Mouse (Mus musculus) CH12.LX (cell line): ENCODE data around the gene Atp2a3. TPM values are rescaled to one million over a fixed set of nuclear protein-coding genes. Genes with fewer than 3 reads are reported as not detected.
A peak's percentile ranks its signal among the peaks of the same experiment; 100 is the strongest.

Source experiments
- DNase-seq: peaks from one replicate; pipeline ENCODE4 v3.0.0-alpha.2; 2013; ENCODE audit errors: extremely low read depth
- H3K27ac ChIP-seq: 2 replicates; pipeline ENCODE4 v1.5.1; 2012; ENCODE audit warnings: low read depth, mild to moderate bottlenecking, control low read depth, moderate library complexity; ENCODE audit not compliant: insufficient read depth
- H3K27me3 ChIP-seq: replicated peaks from 2 replicates; pipeline ENCODE3; 2012; ENCODE audit warnings: inconsistent platforms
- H3K36me3 ChIP-seq, 2 experiments: replicated peaks in 1 of 2; 2 replicates each; pipeline versions ENCODE3 to v1.6.1; 2012; ENCODE audit warnings: inconsistent platforms in 1 of 2, low read length in 1 of 2, mild to moderate bottlenecking in 1 of 2, mixed read lengths in 1 of 2, moderate library complexity in 1 of 2; ENCODE audit not compliant: control insufficient read depth in 1 of 2, insufficient read depth in 1 of 2
- H3K4me1 ChIP-seq, 2 experiments: 2 replicates each; pipeline ENCODE4 v1.6.1; 2012; ENCODE audit warnings: inconsistent platforms in 1 of 2, moderate library complexity in 1 of 2; ENCODE audit not compliant: insufficient read depth in 2 of 2, control insufficient read depth in 1 of 2
- H3K4me2 ChIP-seq: 2 replicates; pipeline ENCODE4 v1.6.1; 2012; ENCODE audit warnings: low read depth, mild to moderate bottlenecking, control low read depth; ENCODE audit not compliant: poor library complexity, insufficient read depth, severe bottlenecking
- H3K4me3 ChIP-seq, 3 experiments: fragments of 150-350 bp in 1 of 3; sonication (generic) in 1 of 3; replicated peaks in 1 of 3; 2 replicates each; pipeline versions ENCODE3 to v1.5.1; 2011 to 2012; ENCODE audit warnings: low read depth in 2 of 3, low read length in 2 of 3, mild to moderate bottlenecking in 2 of 3, moderate library complexity in 2 of 3, control low read depth in 1 of 3, improper control_type of control experiment in 1 of 3, inconsistent platforms in 1 of 3, mixed read lengths in 1 of 3; ENCODE audit not compliant: poor library complexity in 1 of 3
- H3K79me2 ChIP-seq: replicated peaks from 2 replicates; pipeline ENCODE4 v1.6.1; 2012; ENCODE audit warnings: mild to moderate bottlenecking, moderate library complexity; ENCODE audit not compliant: control insufficient read depth, poor library complexity, insufficient read depth, severe bottlenecking; ENCODE audit errors: extremely low read depth
- H3K9ac ChIP-seq: 2 replicates; pipeline ENCODE4 v1.6.1; 2012; ENCODE audit warnings: low read depth, mild to moderate bottlenecking, control low read depth, moderate library complexity; ENCODE audit not compliant: insufficient read depth
- H3K9me3 ChIP-seq: replicated peaks from 2 replicates; pipeline ENCODE3; 2012; ENCODE audit warnings: low read length, inconsistent platforms, mixed read lengths
- BHLHE40 ChIP-seq: IDR thresholded peaks from 2 replicates; pipeline ENCODE4 v1.6.1; 2011; ENCODE audit warnings: mild to moderate bottlenecking, low read depth, low read length, improper control_type of control experiment
- CHD2 ChIP-seq: IDR thresholded peaks from 2 replicates; pipeline ENCODE4 v1.6.1; 2011; ENCODE audit warnings: low read length, improper control_type of control experiment
- CTCF ChIP-seq, 2 experiments: IDR thresholded peaks in 1 of 2; conservative IDR thresholded peaks in 1 of 2; 2 replicates each; pipeline ENCODE4 v1.5.1; 2011 to 2012; ENCODE audit warnings: low read depth in 2 of 2, low read length in 2 of 2, improper control_type of control experiment in 1 of 2, inconsistent platforms in 1 of 2, mild to moderate bottlenecking in 1 of 2, moderate library complexity in 1 of 2
- E2F4 ChIP-seq: IDR thresholded peaks from 2 replicates; pipeline ENCODE4 v1.6.1; 2011; ENCODE audit warnings: low read depth, low read length, improper control_type of control experiment; ENCODE audit not compliant: insufficient replicate concordance
- ELF1 ChIP-seq: IDR thresholded peaks from 2 replicates; pipeline ENCODE4 v1.6.1; 2014; ENCODE audit warnings: low read depth, mild to moderate bottlenecking, inconsistent platforms, low read length, improper control_type of control experiment
- ETS1 ChIP-seq: conservative IDR thresholded peaks from 2 replicates; pipeline ENCODE4 v1.6.1; 2012; ENCODE audit warnings: low read depth, mild to moderate bottlenecking, inconsistent platforms, low read length, improper control_type of control experiment, moderate library complexity
- HCFC1 ChIP-seq: IDR thresholded peaks from 2 replicates; pipeline ENCODE4 v1.6.1; 2012; ENCODE audit warnings: low read depth, mild to moderate bottlenecking, inconsistent platforms, low read length, improper control_type of control experiment
- IRF4 ChIP-seq: IDR thresholded peaks from 2 replicates; pipeline ENCODE4 v1.6.1; 2014; ENCODE audit warnings: low read depth, mild to moderate bottlenecking, inconsistent platforms, low read length, improper control_type of control experiment
- JUN ChIP-seq: IDR thresholded peaks from 2 replicates; pipeline ENCODE4 v1.6.1; 2011; ENCODE audit warnings: low read depth, mild to moderate bottlenecking, low read length, improper control_type of control experiment, moderate library complexity; ENCODE audit not compliant: insufficient read depth
- JUND ChIP-seq: conservative IDR thresholded peaks from 2 replicates; pipeline ENCODE4 v1.6.1; 2011; ENCODE audit warnings: low read depth, low read length, improper control_type of control experiment
- NELFE ChIP-seq: IDR thresholded peaks from 2 replicates; pipeline ENCODE4 v1.6.1; 2011; ENCODE audit warnings: low read depth, low read length, improper control_type of control experiment
- NRF1 ChIP-seq: IDR thresholded peaks from 2 replicates; pipeline ENCODE4 v1.6.1; 2014; ENCODE audit warnings: low read depth, mild to moderate bottlenecking, inconsistent platforms, low read length, improper control_type of control experiment, moderate library complexity
- POLR2A ChIP-seq: IDR thresholded peaks from 2 replicates; pipeline ENCODE4 v1.6.1; 2011; ENCODE audit warnings: low read depth, mild to moderate bottlenecking, improper control_type of control experiment, low read length
- RCOR1 ChIP-seq: conservative IDR thresholded peaks from 2 replicates; pipeline ENCODE4 v1.6.1; 2012; ENCODE audit warnings: low read depth, mild to moderate bottlenecking, inconsistent platforms, low read length, improper control_type of control experiment
- SMC3 ChIP-seq: IDR thresholded peaks from 2 replicates; pipeline ENCODE4 v1.6.1; 2011; ENCODE audit warnings: low read depth, low read length, improper control_type of control experiment
- TCF12 ChIP-seq: IDR thresholded peaks from 2 replicates; pipeline ENCODE4 v1.6.1; 2014; ENCODE audit warnings: low read depth, mild to moderate bottlenecking, inconsistent platforms, low read length, improper control_type of control experiment
- ZC3H11A ChIP-seq: IDR thresholded peaks from 2 replicates; pipeline ENCODE4 v1.6.1; 2012; ENCODE audit warnings: low read depth, mild to moderate bottlenecking, inconsistent platforms, low read length, improper control_type of control experiment
- ZKSCAN1 ChIP-seq: IDR thresholded peaks from 2 replicates; pipeline ENCODE4 v1.6.1; 2012; ENCODE audit warnings: low read depth, inconsistent platforms, low read length, improper control_type of control experiment, borderline replicate concordance
- dilution Hi-C: fragments of 300-500 bp; cut with MboI; formaldehyde crosslinking; loops from 2 replicates; pipeline ENCODE4 v1.14.3; 2020; ENCODE audit warnings: low sequenced_read_pairs; ENCODE audit not compliant: extremely low pct_unique_long_range_greater_than_20kb, extremely low pct_ligation_motif_present
- in situ Hi-C: fragments of 300-500 bp; cut with MboI; formaldehyde crosslinking; loops from 3 replicates; pipeline ENCODE4 v1.14.3; 2019; ENCODE audit warnings: low sequenced_read_pairs, low pct_ligation_motif_present, low pct_unique_long_range_greater_than_20kb, mixed read lengths
- polyA plus RNA-seq: library from polyadenylated mRNA; unstranded; fragments of >175 nt; gene quantifications from 2 replicates; pipeline ENCODE4 v1.2.1, GENCODE M21; 2012; ENCODE audit warnings: low read depth; ENCODE audit not compliant: insufficient read length
- total RNA-seq, 2 experiments: library from RNA; depleted of rRNA; stranded (reverse); fragments of 300-350 nt in 1 of 2; fragments of >200 nt in 1 of 2; gene quantifications; 2 replicates each; pipeline ENCODE4 v1.2.3; 2012 to 2014

Gene Atp2a3
- total and polyA plus RNA-seq, 3 experiments, result 61.4 to 279 (median 218) TPM

GRCm38 (mm10) chr11:73001029-73001428, 40.1 kb downstream of the Atp2a3 start (continued):
- TF ChIP-seq POLR2A (0 out of 2 replicates have a peak, but pooled peaks have one; percentile 25), ZKSCAN1 (no peak), NRF1 (peak; percentile 43; the same call in 1 of the 2 replicates), ETS1 (0 out of 2 replicates have a peak, but pooled peaks have one; percentile 21), RCOR1 (no peak), ELF1 (no peak)

- Histone ChIP-seq H3K4me2 (peak overlapping the region; percentile 2; the same call in 1 of the 2 replicates), H3K27ac (no peak overlapping the region), H3K9ac (no peak overlapping the region), H3K27me3 (no peaks in the 10 kb centered on the region), H3K4me1 (peaks cover 10 to 66% of the 10 kb centered on the region in 2 experiments; a peak in 3 of 4 replicates), H3K79me2 (no peaks in the 10 kb centered on the region)
- TF ChIP-seq POLR2A (no peak), IRF4 (0 out of 2 replicates have a peak, but pooled peaks have one; percentile 39), SMC3 (peak; percentile 97), CTCF (conservative IDR thresholded peaks at IDR 0.05 in 1 of 2, IDR thresholded peaks at IDR 0.05 in 1 of 2; ENCODE audit: low read depth in 2 of 2, low read length in 2 of 2) (peak; percentile 72 to 98), JUND (no peak; the same call in 1 of the 2 replicates), TCF12 (no peak), HCFC1 (0 out of 2 replicates have a peak, but pooled peaks have one; percentile 2), ELF1 (no peak), BHLHE40 (no peak), ZC3H11A (peak; percentile 90), NELFE (peak; percentile 60; the same call in 1 of the 2 replicates)
- TF ChIP-seq, all 38 proteins: peak for 6
- Histone ChIP-seq H3K9me3 (peaks cover 3% of the 10 kb centered on the region), H3K36me3 (peaks cover 20 to 70% of the 10 kb centered on the region in 2 experiments), H3K4me3 (no peak overlapping the region)
- peak; percentile 90 for DNase-seq
- dilution Hi-C loops (no loop called here), in situ Hi-C loops (loop anchor here (10.0 to 25.0 kb wide), 2 partner anchors 432 to 569 kb away; partner anchors contain the start of genes Ggt6 and Mybbp1a)
Observed at GRCm38 (mm10) chr11:73006377-73006776, 45.4 kb downstream of the Atp2a3 start.

GRCm38 (mm10) chr11:73007113-73007512, 46.1 kb downstream of the Atp2a3 start:
- in situ Hi-C loops (loop anchor here (10.0 to 25.0 kb wide), 2 partner anchors 432 to 570 kb away; partner anchors contain the start of genes Ggt6 and Mybbp1a), dilution Hi-C loops (no loop called here)
- Histone ChIP-seq H3K4me2 (no peak overlapping the region), H3K36me3 (peaks cover 20 to 74% of the 10 kb centered on the region in 2 experiments), H3K79me2 (no peaks in the 10 kb centered on the region), H3K9ac (no peak overlapping the region), H3K4me1 (peaks cover 7 to 62% of the 10 kb centered on the region in 2 experiments; a peak in 3 of 4 replicates), H3K27me3 (no peaks in the 10 kb centered on the region), H3K9me3 (peaks cover 3% of the 10 kb centered on the region), H3K27ac (no peak overlapping the region), H3K4me3 (no peak overlapping the region)
- no peak for DNase-seq
- peak; percentile 32; the same call in 1 of the 2 replicates for TF ChIP-seq JUN
- TF ChIP-seq E2F4, result no peak
- TF ChIP-seq CHD2, result no peak
- TF ChIP-seq HCFC1, result 0 out of 2 replicates have a peak, but pooled peaks have one; percentile 1
- peak; percentile 62 for TF ChIP-seq JUND
